25 mouse cellular contexts compared by ENCODE assay signal in genomic region chr5:111404721-111405120, GRCm38 (mm10).
"Had no signal": no experiment of that assay in that cellular context is flagged by ENCODE, and none has a peak within 500 bp of the region (broad histone marks: within the 10 kb centered on the region; RNA-seq: fewer than 3 reads in every experiment).

No protein-coding gene starts in this region.

- H3K27me3 ChIP-seq: embryonic facial prominence, embryonic 12.5 days; embryonic facial prominence, embryonic 13.5 days; embryonic facial prominence, embryonic 15.5 days; forebrain, embryonic 13.5 days; forebrain, embryonic 15.5 days had no signal

- H3K4me3 ChIP-seq: embryonic facial prominence, embryonic 10.5 days; embryonic facial prominence, embryonic 12.5 days; embryonic facial prominence, embryonic 13.5 days; embryonic facial prominence, embryonic 15.5 days; erythroblast, embryonic 14.5 days; forebrain, embryonic 10.5 days; forebrain, embryonic 12.5 days; forebrain, embryonic 13.5 days; forebrain, embryonic 15.5 days; gastrocnemius, adult 2 months; heart, adult 2 months had no signal

- H3K36me3 ChIP-seq: embryonic facial prominence, embryonic 10.5 days; embryonic facial prominence, embryonic 12.5 days; embryonic facial prominence, embryonic 13.5 days; embryonic facial prominence, embryonic 15.5 days; forebrain, embryonic 10.5 days; forebrain, embryonic 12.5 days; forebrain, embryonic 15.5 days had no signal

- H3K9me3 ChIP-seq: embryonic facial prominence, embryonic 10.5 days; embryonic facial prominence, embryonic 12.5 days; embryonic facial prominence, embryonic 13.5 days; embryonic facial prominence, embryonic 15.5 days; forebrain, embryonic 10.5 days; forebrain, embryonic 12.5 days; forebrain, embryonic 13.5 days; forebrain, embryonic 15.5 days had no signal

- H3K27ac ChIP-seq: embryonic facial prominence, embryonic 10.5 days; embryonic facial prominence, embryonic 12.5 days; embryonic facial prominence, embryonic 13.5 days; embryonic facial prominence, embryonic 15.5 days; forebrain, embryonic 10.5 days; forebrain, embryonic 12.5 days; forebrain, embryonic 13.5 days; forebrain, embryonic 15.5 days; gastrocnemius, adult 2 months; heart, adult 2 months had no signal

- DNase-seq: cerebellum, adult 8-10 months; cerebellum, adult 9-10 months; cerebellum, adult 9-11 months; cerebellum, postnatal 10 days; cerebellum, postnatal 14 days; cerebellum, postnatal 25 days; cerebellum, postnatal 36 days; embryo, embryonic 11 days; forebrain, postnatal 0 days; gastrocnemius, adult 2 months; gastrocnemius, postnatal 10 days; gastrocnemius, postnatal 14 days; gastrocnemius, postnatal 25 days; gastrocnemius, postnatal 36 days; heart, adult 18-20 months; heart, adult 2 months had no signal
